Mouse (Mus musculus) splenic B cell, adult 2 months (primary cell): Measurements from ENCODE around the gene Ifna16.

Source experiments
- DNase-seq: peaks from one replicate; pipeline ENCODE4 v3.0.0-alpha.2; 2011; ENCODE audit warnings: low read depth, low spot score
- H3K27me3 ChIP-seq: 2 replicates; pipeline ENCODE4 v1.6.1; 2012; ENCODE audit warnings: mild to moderate bottlenecking, low read length, moderate library complexity, mixed read lengths; ENCODE audit not compliant: control insufficient read depth, poor library complexity, insufficient read depth, severe bottlenecking
- H3K36me3 ChIP-seq: 2 replicates; pipeline ENCODE4 v1.6.1; 2012; ENCODE audit warnings: mild to moderate bottlenecking, low read length, moderate library complexity, mixed read lengths; ENCODE audit not compliant: control insufficient read depth, poor library complexity, insufficient read depth, severe bottlenecking

The Ifna16 gene

GRCm38 (mm10) chr4:88676824-88677223 is at the start of gene Ifna16:
Gene Ifna16 (minus strand): TSS chr4:88676924.
- no peak for DNase-seq
- Histone ChIP-seq H3K36me3 (no peaks in the 10 kb centered on the region), H3K27me3 (no peaks in the 10 kb centered on the region)

- no peaks in the 10 kb centered on the region for H3K36me3 ChIP-seq
- no peaks in the 10 kb centered on the region for H3K27me3 ChIP-seq
- no peak for DNase-seq
Observed at GRCm38 (mm10) chr4:88723497-88724090, 46.9 kb upstream of the Ifna16 start.

DNA sequence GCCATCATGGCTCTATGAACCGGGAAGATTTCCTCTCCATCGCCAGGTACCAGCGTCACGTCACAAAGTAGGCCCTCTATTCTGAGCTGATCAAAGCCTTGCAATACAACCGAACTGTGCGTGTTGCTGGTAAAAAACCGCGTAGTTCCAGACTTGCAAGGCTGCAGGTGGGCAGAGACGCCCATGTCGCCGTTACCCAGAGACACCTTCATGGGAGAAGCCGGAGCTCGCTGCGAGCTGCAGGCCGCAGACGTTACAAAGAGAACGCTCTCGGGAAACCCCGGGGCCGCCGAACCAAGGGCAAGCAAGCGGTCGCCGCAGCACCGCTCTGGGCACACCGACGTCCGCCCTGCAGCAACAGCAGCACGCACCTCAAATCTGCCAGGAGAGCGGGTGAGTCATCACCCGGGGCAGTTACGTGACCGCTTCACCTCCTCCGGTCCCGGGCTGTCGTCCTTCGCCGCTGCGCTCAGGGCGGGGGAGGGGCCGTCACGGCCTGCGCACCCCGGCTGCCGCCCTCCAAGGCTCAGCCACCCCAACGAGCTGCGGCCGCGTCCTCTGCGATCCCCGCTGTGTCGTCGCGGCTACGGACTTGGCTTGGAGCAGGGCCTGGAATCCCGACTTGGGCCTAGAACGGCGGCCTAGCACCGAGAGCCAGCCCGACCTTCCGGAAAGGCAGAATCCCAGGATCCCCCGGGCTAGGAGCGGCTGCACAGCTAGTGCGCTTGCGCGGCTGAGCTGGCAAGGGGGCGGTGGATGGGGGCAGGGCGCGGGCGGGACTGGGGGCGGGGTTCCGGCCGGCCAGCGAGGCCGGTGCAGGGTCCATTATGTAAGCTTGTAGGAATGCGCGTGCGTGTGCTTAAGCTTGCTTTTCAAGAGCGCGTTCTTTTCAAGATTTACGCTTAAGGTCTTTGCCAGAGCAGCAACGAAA is 45.3 kb upstream of the Ifna16 start, which contains the start of the genes Gm26566 and Klhl9:
Gene Gm26566 (plus strand): TSS at position 15 of the 931 bp plus-strand sequence.
Gene Klhl9 (minus strand): TSS at position 675 of the 931 bp plus-strand sequence.
- Histone ChIP-seq H3K27me3 (no peaks in the 10 kb centered on the region), H3K36me3 (no peaks in the 10 kb centered on the region)
- peak; percentile 84 for DNase-seq

- Histone ChIP-seq H3K36me3 (no peaks in the 10 kb centered on the region), H3K27me3 (no peaks in the 10 kb centered on the region)
- DNase-seq = no peak
Observed at GRCm38 (mm10) chr4:88718715-88719114, 42.0 kb upstream of the Ifna16 start.

DNA sequence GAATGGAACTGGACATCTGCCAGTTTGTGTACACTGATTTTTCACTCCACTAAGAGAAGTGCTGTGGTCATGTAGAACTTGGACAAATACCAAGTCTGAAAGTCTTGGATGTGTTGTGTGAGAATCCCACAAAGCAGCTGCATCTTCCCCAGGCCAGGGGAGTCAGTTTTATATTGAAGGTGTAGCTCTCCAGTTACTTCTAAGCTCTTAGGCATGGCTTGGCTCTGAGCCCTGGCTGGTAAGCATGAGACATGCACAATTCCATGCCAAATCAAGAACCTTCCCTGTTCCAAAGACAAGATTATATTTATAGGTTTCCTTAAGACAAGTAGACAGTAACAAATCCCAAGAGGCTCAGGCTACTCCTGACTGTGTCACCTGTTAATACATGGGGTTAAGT is 38.3 kb upstream of the Ifna16 start:
- H3K27me3 ChIP-seq = no peaks in the 10 kb centered on the region
- no peaks in the 10 kb centered on the region for H3K36me3 ChIP-seq
- no peak for DNase-seq

- Histone ChIP-seq H3K27me3 (no peaks in the 10 kb centered on the region; the same call in 1 of the 2 replicates), H3K36me3 (no peaks in the 10 kb centered on the region)
- no peak for DNase-seq
Observed at GRCm38 (mm10) chr4:88714281-88714680, 37.6 kb upstream of the Ifna16 start.

- Histone ChIP-seq H3K36me3 (no peaks in the 10 kb centered on the region), H3K27me3 (no peaks in the 10 kb centered on the region; the same call in 1 of the 2 replicates)
- no peak for DNase-seq
Observed at GRCm38 (mm10) chr4:88707128-88707826, 30.6 kb upstream of the Ifna16 start.

GRCm38 (mm10) chr4:88705924-88706323 is 29.2 kb upstream of the Ifna16 start:
- no peaks in the 10 kb centered on the region for H3K36me3 ChIP-seq
- peak; percentile 80 for DNase-seq
- no peaks in the 10 kb centered on the region; the same call in 1 of the 2 replicates for H3K27me3 ChIP-seq

- DNase-seq = no peak
- H3K36me3 ChIP-seq = no peaks in the 10 kb centered on the region
- H3K27me3 ChIP-seq = no peaks in the 10 kb centered on the region; the same call in 1 of the 2 replicates
Observed at GRCm38 (mm10) chr4:88699301-88699700, 22.6 kb upstream of the Ifna16 start.

GRCm38 (mm10) chr4:88698781-88699180 is 22.1 kb upstream of the Ifna16 start:
- DNase-seq = peak; percentile 35
- Histone ChIP-seq H3K27me3 (no peaks in the 10 kb centered on the region; the same call in 1 of the 2 replicates), H3K36me3 (no peaks in the 10 kb centered on the region)

DNA sequence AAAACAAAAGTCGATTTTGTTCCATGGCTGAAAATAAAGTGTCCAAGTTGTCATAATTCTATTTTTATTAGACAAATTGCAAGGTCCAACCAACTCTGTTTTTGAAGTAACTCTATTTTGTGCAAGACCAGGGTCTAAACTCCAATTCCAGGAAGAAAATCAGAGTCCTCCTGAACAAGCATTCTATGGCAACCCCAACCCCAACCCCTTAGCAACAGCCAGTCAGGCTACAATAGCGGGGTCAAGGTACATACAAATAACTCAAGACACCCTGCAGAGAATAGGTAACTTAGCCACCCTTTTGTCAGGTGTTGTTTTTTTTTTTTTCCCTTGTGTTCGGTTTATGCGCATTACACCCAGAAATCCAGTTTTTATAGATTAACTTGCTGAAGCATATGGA is 21.0 kb upstream of the Ifna16 start:
- DNase-seq = no peak
- H3K36me3 ChIP-seq = no peaks in the 10 kb centered on the region
- no peaks in the 10 kb centered on the region; the same call in 1 of the 2 replicates for H3K27me3 ChIP-seq

- no peaks in the 10 kb centered on the region for H3K36me3 ChIP-seq
- no peak for DNase-seq
- H3K27me3 ChIP-seq = no peaks in the 10 kb centered on the region; the same call in 1 of the 2 replicates
Observed at GRCm38 (mm10) chr4:88697108-88697507, 20.4 kb upstream of the Ifna16 start.

GRCm38 (mm10) chr4:88696237-88696884 is 19.6 kb upstream of the Ifna16 start:
- Histone ChIP-seq H3K36me3 (no peaks in the 10 kb centered on the region), H3K27me3 (no peaks in the 10 kb centered on the region)
- peak; percentile 84 for DNase-seq

- DNase-seq = peak; percentile 59
- Histone ChIP-seq H3K27me3 (no peaks in the 10 kb centered on the region), H3K36me3 (no peaks in the 10 kb centered on the region)
Observed at GRCm38 (mm10) chr4:88693392-88693791, 16.7 kb upstream of the Ifna16 start.
